20 mouse cellular contexts compared by ENCODE assay signal in genomic region chr2:3924696-3925095, GRCm38 (mm10).
"Had no signal": no experiment of that assay in that cellular context is flagged by ENCODE, and none has a peak within 500 bp of the region (broad histone marks: within the 10 kb centered on the region; RNA-seq: fewer than 3 reads in every experiment).

No protein-coding gene starts in this region.

- H3K4me1 ChIP-seq: liver, embryonic 13.5 days; liver, embryonic 15.5 days; lung, embryonic 15.5 days; megakaryocyte, embryonic 14.5 days; stomach, embryonic 15.5 days had no signal

- DNase-seq: liver, embryonic 13.5 days; liver, postnatal 0 days; lung, adult 2 months; lung, postnatal 14 days; lung, postnatal 36 days; midbrain, embryonic 14.5 days; retina, postnatal 1 day; right cerebral cortex, adult 18-20 months; right cerebral cortex, postnatal 25 days; right cerebral cortex, postnatal 4 days; spleen, adult 18-20 months had no signal

- H3K4me3 ChIP-seq: liver, embryonic 13.5 days; liver, embryonic 15.5 days; lung, embryonic 15.5 days; megakaryocyte, embryonic 14.5 days; midbrain, embryonic 12.5 days; neural tube, embryonic 13.5 days; neural tube, embryonic 15.5 days; stomach, embryonic 15.5 days had no signal

- H3K27ac ChIP-seq: liver, embryonic 13.5 days; liver, embryonic 15.5 days; lung, embryonic 15.5 days; macrophage; midbrain, embryonic 12.5 days; neural tube, embryonic 13.5 days; neural tube, embryonic 15.5 days; stomach, embryonic 15.5 days; stomach, postnatal 0 days had no signal

- H3K27me3 ChIP-seq: liver, embryonic 13.5 days; liver, embryonic 15.5 days; lung, embryonic 15.5 days; megakaryocyte, embryonic 14.5 days; midbrain, embryonic 12.5 days; neural tube, embryonic 13.5 days; neural tube, embryonic 15.5 days; stomach, embryonic 15.5 days had no signal

- H3K36me3 ChIP-seq: liver, embryonic 13.5 days; liver, embryonic 15.5 days; lung, embryonic 15.5 days; midbrain, embryonic 12.5 days; neural tube, embryonic 13.5 days; neural tube, embryonic 15.5 days; stomach, embryonic 15.5 days had no signal
